In genomic region chr11:33871998-33872715, GRCm38 (mm10) we compare ENCODE assay signal across 9 mouse cellular contexts.
A peak's percentile ranks its signal among the peaks of the same experiment; 100 is the strongest.
DNase-seq lines count a peak whose midpoint lies in the region; ATAC-seq and TF ChIP-seq lines count a peak whose summit lies in the region.
"Had no signal": no experiment of that assay in that cellular context is flagged by ENCODE, and none has a peak within 500 bp of the region (broad histone marks: within the 10 kb centered on the region; RNA-seq: fewer than 3 reads in every experiment).

No protein-coding gene starts in this region.

- TF ChIP-seq CTCF in heart, postnatal 0 days (IDR thresholded peaks at IDR 0.05; ENCODE audit: low read depth): no peak

- no peak overlapping the region for H3K4me3 ChIP-seq in heart, postnatal 0 days (ENCODE audit: low read depth, low read length)
- no peak overlapping the region for H3K4me3 ChIP-seq in liver, embryonic 12.5 days

- H3K9ac ChIP-seq in heart, postnatal 0 days (replicated peaks; ENCODE audit: low read depth, low read length): no peak overlapping the region
- no peak overlapping the region for H3K9ac ChIP-seq in liver, embryonic 12.5 days

- no peaks in the 10 kb centered on the region for H3K27me3 ChIP-seq in heart, postnatal 0 days (ENCODE audit: control insufficient read depth, insufficient read depth, low read length)
- H3K27me3 ChIP-seq in liver, embryonic 12.5 days (replicated peaks): 0 out of 2 replicates have a peak, but pooled peaks cover 4% of the 10 kb centered on the region

- peaks cover 20% of the 10 kb centered on the region for H3K4me1 ChIP-seq in heart, postnatal 0 days (ENCODE audit: control insufficient read depth, insufficient read depth)
- peaks cover 28% of the 10 kb centered on the region for H3K4me1 ChIP-seq in liver, embryonic 12.5 days

- no peak for TF ChIP-seq EP300 in heart, postnatal 0 days (IDR thresholded peaks at IDR 0.05; ENCODE audit: low read depth)

- peak; percentile 6 to 50 for DNase-seq in spleen, postnatal 10 days (ENCODE audit: low spot score in 2 of 2)
- no peak for DNase-seq in spleen, adult 18-20 months
- no peak for DNase-seq in heart, postnatal 0 days (ENCODE audit: low spot score)
- DNase-seq in urinary bladder, postnatal 36 days (ENCODE audit: low spot score in 2 of 2): no peak
- DNase-seq in cerebellum, adult 8-10 months: no peak
- DNase-seq in urinary bladder, postnatal 10 days (ENCODE audit: low spot score): no peak

- 34% methylated on average over 9 of the region's 9 CpGs for WGBS in heart, postnatal 0 days
- 48% methylated on average over 9 of the region's 9 CpGs for WGBS in liver, embryonic 12.5 days (ENCODE audit: insufficient replicate concordance)

- no peaks in the 10 kb centered on the region for H3K36me3 ChIP-seq in heart, postnatal 0 days (replicated peaks; ENCODE audit: control insufficient read depth, insufficient read depth, low read length)
- no peaks in the 10 kb centered on the region for H3K36me3 ChIP-seq in liver, embryonic 12.5 days

- ATAC-seq in heart, postnatal 0 days (ENCODE audit: insufficient read depth, low read depth): no peak
- peak; percentile 72; the same call in 1 of the 2 replicates for ATAC-seq in liver, embryonic 12.5 days
- no peak for ATAC-seq in cerebellum, adult (ENCODE audit: insufficient number of reproducible peaks, low FRiP score, low TSS enrichment)

- peak overlapping the region; percentile 39; the same call in 1 of the 2 replicates for H3K27ac ChIP-seq in heart, postnatal 0 days (ENCODE audit: low read depth)
- 0 out of 2 replicates have a peak overlapping the region, but pooled peaks have one; percentile 25 for H3K27ac ChIP-seq in liver, embryonic 12.5 days
- H3K27ac ChIP-seq: macrophage had no signal

- 0 out of 2 replicates have a peak, but pooled peaks cover 10% of the 10 kb centered on the region for H3K9me3 ChIP-seq in heart, postnatal 0 days (replicated peaks; ENCODE audit: control insufficient read depth, low read length)
- no peaks in the 10 kb centered on the region for H3K9me3 ChIP-seq in liver, embryonic 12.5 days (replicated peaks)

- H3K4me2 ChIP-seq in heart, postnatal 0 days (ENCODE audit: low read depth, low read length): no peak overlapping the region
- peak overlapping the region; percentile 33 for H3K4me2 ChIP-seq in liver, embryonic 12.5 days

Comparison
In these comparisons a context has a peak if more than half of its experiments do, and no peak if none do; other contexts are left out.
1. DNase-seq: peak in spleen, postnatal 10 days (2 of 2); none in spleen, adult 18-20 months (0 of 2), heart, postnatal 0 days (single experiment), urinary bladder, postnatal 36 days (0 of 2), cerebellum, adult 8-10 months (single experiment) and urinary bladder, postnatal 10 days (single experiment).